Mouse (Mus musculus) ovary, adult 18-20 months (tissue): Measurements from ENCODE around the gene Gja1.

Source experiments
- DNase-seq: peaks from one replicate; pipeline ENCODE4 v3.0.0; 2022; ENCODE audit warnings: low spot score, mixed read lengths

Gja1 gene

GRCm38 (mm10) chr10:56415894-56416570, 38.9 kb downstream of the Gja1 start:
- no peak for DNase-seq

GRCm38 (mm10) chr10:56422518-56422917, 45.4 kb downstream of the Gja1 start:
- no peak for DNase-seq

- DNase-seq, result no peak
Measured at GRCm38 (mm10) chr10:56425016-56425798, 48.1 kb downstream of the Gja1 start.

GRCm38 (mm10) chr10:56426369-56426768, 49.2 kb downstream of the Gja1 start:
- DNase-seq, result no peak

GRCm38 (mm10) chr10:56427382-56427781, 50.3 kb downstream of the Gja1 start:
- DNase-seq, result no peak

- no peak for DNase-seq
Measured at GRCm38 (mm10) chr10:56427827-56428226, 50.7 kb downstream of the Gja1 start.

- no peak for DNase-seq
Measured at GRCm38 (mm10) chr10:56429011-56429410, 51.9 kb downstream of the Gja1 start.

- DNase-seq, result no peak
Measured at GRCm38 (mm10) chr10:56431600-56432389, 54.7 kb downstream of the Gja1 start.

GRCm38 (mm10) chr10:56432390-56432709, 55.2 kb downstream of the Gja1 start:
- no peak for DNase-seq

GRCm38 (mm10) chr10:56437290-56437689, 60.2 kb downstream of the Gja1 start:
- peak; percentile 28 for DNase-seq

GRCm38 (mm10) chr10:56439638-56440037, 62.5 kb downstream of the Gja1 start:
- no peak for DNase-seq

- no peak for DNase-seq
Measured at GRCm38 (mm10) chr10:56444457-56444856, 67.3 kb downstream of the Gja1 start.

- no peak for DNase-seq
Measured at GRCm38 (mm10) chr10:56449030-56449429, 71.9 kb downstream of the Gja1 start.
